Mouse (Mus musculus) heart, postnatal 25 days (tissue): ENCODE measurements around the gene Wfs1. TPM values are rescaled to one million over a fixed set of nuclear protein-coding genes. Genes with fewer than 3 reads are reported as not detected.

Source experiments
- DNase-seq: peaks from one replicate; pipeline ENCODE4 v3.0.0; 2022; ENCODE audit warnings: low spot score
- intact Hi-C: fragments of 180-260 bp; cut with DNase I; formaldehyde crosslinking; loops from one replicate; pipeline ENCODE4 v1.15.1; 2025
- total RNA-seq, 2 experiments: library from RNA; stranded (reverse); gene quantifications; 2 replicates each; pipeline ENCODE4 v1.2.3; 2021

Wfs1 gene
- total RNA-seq, 2 experiments from 2014 or later = 79.0 to 107 TPM

GRCm38 (mm10) chr5:36936548-36936947, 52.5 kb downstream of the Wfs1 start:
- no peak for DNase-seq
- intact Hi-C loops = no loop called here

- no peak for DNase-seq
Observed at GRCm38 (mm10) chr5:36935486-36936473, 53.2 kb downstream of the Wfs1 start.

GRCm38 (mm10) chr5:36933383-36933782, 55.6 kb downstream of the Wfs1 start:
- intact Hi-C loops = no loop called here
- no peak for DNase-seq

More at GRCm38 (mm10) chr5:36935486-36936473, 53.2 kb downstream of the Wfs1 start:
- intact Hi-C loops = no loop called here

- intact Hi-C loops = no loop called here
- DNase-seq = no peak
Observed at GRCm38 (mm10) chr5:36929376-36929775, 59.6 kb downstream of the Wfs1 start.

GRCm38 (mm10) chr5:36928701-36929100, 60.3 kb downstream of the Wfs1 start:
- intact Hi-C loops = no loop called here
- DNase-seq = no peak

GRCm38 (mm10) chr5:36923826-36924700, 64.9 kb downstream of the Wfs1 start:
- DNase-seq = peak; percentile 7
- intact Hi-C loops = loop anchor here (2.0 kb wide), 1 partner anchor 87 kb away; no protein-coding TSS in a partner anchor

GRCm38 (mm10) chr5:36922811-36923210, 66.2 kb downstream of the Wfs1 start:
- intact Hi-C loops = loop anchor here (2.0 kb wide), 1 partner anchor 86 kb away; no protein-coding TSS in a partner anchor

GRCm38 (mm10) chr5:36921871-36922270, 67.1 kb downstream of the Wfs1 start:
- DNase-seq = no peak
- intact Hi-C loops = loop anchor here (2.0 kb wide), 1 partner anchor 85 kb away; no protein-coding TSS in a partner anchor

More at GRCm38 (mm10) chr5:36922811-36923210, 66.2 kb downstream of the Wfs1 start:
- no peak for DNase-seq

- intact Hi-C loops = no loop called here
- DNase-seq = no peak
Observed at GRCm38 (mm10) chr5:36920072-36920471, 68.9 kb downstream of the Wfs1 start.

- DNase-seq = no peak
- intact Hi-C loops = no loop called here
Observed at GRCm38 (mm10) chr5:36918016-36918415, 71.0 kb downstream of the Wfs1 start.

- no peak for DNase-seq
- intact Hi-C loops = no loop called here
Observed at GRCm38 (mm10) chr5:36917245-36917644, 71.8 kb downstream of the Wfs1 start.

GRCm38 (mm10) chr5:36916581-36916980, 72.4 kb downstream of the Wfs1 start:
- intact Hi-C loops = no loop called here
- no peak for DNase-seq

Other genes with a start within 250 kb of the Wfs1 start
- gene Bloc1s4, start 240.6 kb downstream of the Wfs1 start, total RNA-seq = 10 to 100 TPM; 12.9 to 13.0 TPM
- 100 to 1,000 TPM; 276 to 303 TPM for gene Mrfap1, start 192.4 kb downstream of the Wfs1 start, total RNA-seq
- 10 to 100 TPM; 14.3 to 14.6 TPM for gene Man2b2, start 158.6 kb downstream of the Wfs1 start, total RNA-seq
- under 1 TPM; 0.17 to 0.18 TPM for gene Ppp2r2c, start 120.7 kb downstream of the Wfs1 start, total RNA-seq
- not detected for gene Gm1043, start 96.2 kb upstream of the Wfs1 start, total RNA-seq